Mouse (Mus musculus): Measurements from ENCODE around the gene Dtl. TPM values are rescaled to one million over a fixed set of nuclear protein-coding genes. Genes with fewer than 3 reads are reported as not detected.

The Dtl gene
- polyA plus RNA-seq, 1 experiment from 2014 or later: 53.4 TPM

DNA sequence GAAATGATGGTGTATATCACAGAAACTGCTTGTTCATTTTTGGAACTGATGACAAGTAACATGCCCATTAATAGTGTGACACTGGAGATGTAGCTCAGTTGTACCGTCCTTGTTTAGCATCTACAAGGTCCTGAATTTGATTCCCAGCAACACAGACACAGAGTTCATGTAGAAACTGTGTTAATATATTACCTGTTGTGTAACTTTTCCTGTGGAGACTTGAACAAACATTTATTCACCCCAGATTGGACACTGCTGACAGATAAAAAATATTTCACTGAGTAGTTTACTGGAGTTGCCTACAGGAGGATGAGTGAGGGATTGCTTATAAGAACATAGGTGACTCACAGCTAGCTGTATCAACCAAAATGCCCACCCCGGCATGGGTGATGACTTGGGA, 13.4 kb upstream of the Dtl start:
- Histone ChIP-seq H3K4me2 (replicated peaks; ENCODE audit: low read depth, low read length) (no peak overlapping the region), H3K27ac (ENCODE audit: low read depth, low read length) (no peak overlapping the region), H3K9me3 (ENCODE audit: control insufficient read depth, low read length) (no peaks in the 10 kb centered on the region), H3K27me3 (ENCODE audit: control insufficient read depth, insufficient read depth, low read length) (no peaks in the 10 kb centered on the region), H3K36me3 (ENCODE audit: control insufficient read depth, insufficient read depth, low read length) (peaks cover 6% of the 10 kb centered on the region; the same call in 1 of the 2 replicates), H3K9ac (ENCODE audit: low read depth, low read length) (no peak overlapping the region), H3K4me3 (ENCODE audit: low read depth, low read length) (no peak overlapping the region), H3K4me1 (replicated peaks; ENCODE audit: control insufficient read depth, insufficient read depth, low read length) (no peaks in the 10 kb centered on the region)
- DNase-seq (ENCODE audit: low spot score) (no peak), ATAC-seq (ENCODE audit: low FRiP score) (no peak)
- WGBS: 99% methylated on average over 2 of the region's 2 CpGs

DNA sequence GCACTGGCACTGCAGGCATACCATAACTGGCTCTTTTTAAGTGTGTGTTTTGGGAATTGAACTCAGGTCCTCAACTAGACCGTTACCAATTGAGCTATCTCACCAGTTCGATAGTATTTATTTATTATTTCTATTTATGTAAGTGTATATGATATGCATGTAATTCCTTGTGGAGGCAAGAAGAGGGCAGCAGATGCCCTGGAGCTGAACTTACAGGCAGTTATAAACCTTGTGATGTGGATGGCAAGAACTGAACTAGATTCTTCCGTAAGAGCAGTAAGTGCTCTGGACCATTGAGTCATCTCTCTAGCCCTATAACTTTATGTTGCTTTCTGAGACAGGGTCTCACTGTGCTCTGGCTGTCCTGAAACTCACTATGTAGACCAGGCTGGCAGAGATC, 11.7 kb upstream of the Dtl start:
- WGBS: 96% methylated on average over 3 of the region's 3 CpGs
- H3K4me3 ChIP-seq (ENCODE audit: low read depth, low read length): no peak overlapping the region
- H3K4me2 ChIP-seq (replicated peaks; ENCODE audit: low read depth, low read length): no peak overlapping the region
- no peak for DNase-seq (ENCODE audit: low spot score)
- H3K27ac ChIP-seq (ENCODE audit: low read depth, low read length): no peak overlapping the region
- H3K4me1 ChIP-seq (replicated peaks; ENCODE audit: control insufficient read depth, insufficient read depth, low read length): no peaks in the 10 kb centered on the region
- no peaks in the 10 kb centered on the region for H3K9me3 ChIP-seq (ENCODE audit: control insufficient read depth, low read length)
- peaks cover 6% of the 10 kb centered on the region; the same call in 1 of the 2 replicates for H3K36me3 ChIP-seq (ENCODE audit: control insufficient read depth, insufficient read depth, low read length)
- no peak for ATAC-seq (ENCODE audit: low FRiP score)
- H3K9ac ChIP-seq (ENCODE audit: low read depth, low read length): no peak overlapping the region
- H3K27me3 ChIP-seq (ENCODE audit: control insufficient read depth, insufficient read depth, low read length): no peaks in the 10 kb centered on the region

- Histone ChIP-seq H3K27me3 (ENCODE audit: control insufficient read depth, insufficient read depth, low read length) (no peaks in the 10 kb centered on the region), H3K4me3 (ENCODE audit: low read depth, low read length) (no peak overlapping the region), H3K4me1 (replicated peaks; ENCODE audit: control insufficient read depth, insufficient read depth, low read length) (no peaks in the 10 kb centered on the region), H3K9ac (ENCODE audit: low read depth, low read length) (no peak overlapping the region), H3K9me3 (ENCODE audit: control insufficient read depth, low read length) (no peaks in the 10 kb centered on the region), H3K4me2 (replicated peaks; ENCODE audit: low read depth, low read length) (no peak overlapping the region), H3K36me3 (ENCODE audit: control insufficient read depth, insufficient read depth, low read length) (peaks cover 6% of the 10 kb centered on the region; the same call in 1 of the 2 replicates), H3K27ac (ENCODE audit: low read depth, low read length) (no peak overlapping the region)
- WGBS: 95% methylated on average over 2 of the region's 2 CpGs
- DNase-seq (ENCODE audit: low spot score) (no peak), ATAC-seq (ENCODE audit: low FRiP score) (no peak)
Observed at GRCm38 (mm10) chr1:191585704-191586103, 10.4 kb upstream of the Dtl start.

- Histone ChIP-seq H3K27ac (ENCODE audit: low read depth, low read length) (no peak overlapping the region), H3K4me1 (replicated peaks; ENCODE audit: control insufficient read depth, insufficient read depth, low read length) (no peaks in the 10 kb centered on the region), H3K4me3 (ENCODE audit: low read depth, low read length) (no peak overlapping the region), H3K9ac (ENCODE audit: low read depth, low read length) (no peak overlapping the region), H3K36me3 (ENCODE audit: control insufficient read depth, insufficient read depth, low read length) (peaks cover 6% of the 10 kb centered on the region; the same call in 1 of the 2 replicates), H3K4me2 (replicated peaks; ENCODE audit: low read depth, low read length) (no peak overlapping the region), H3K9me3 (ENCODE audit: control insufficient read depth, low read length) (no peaks in the 10 kb centered on the region), H3K27me3 (ENCODE audit: control insufficient read depth, insufficient read depth, low read length) (no peaks in the 10 kb centered on the region)
- 92% methylated on average over 4 of the region's 4 CpGs for WGBS
- ATAC-seq (ENCODE audit: low FRiP score) (no peak), DNase-seq (ENCODE audit: low spot score) (no peak)
Observed at GRCm38 (mm10) chr1:191584483-191584882, 9.1 kb upstream of the Dtl start.

DNA sequence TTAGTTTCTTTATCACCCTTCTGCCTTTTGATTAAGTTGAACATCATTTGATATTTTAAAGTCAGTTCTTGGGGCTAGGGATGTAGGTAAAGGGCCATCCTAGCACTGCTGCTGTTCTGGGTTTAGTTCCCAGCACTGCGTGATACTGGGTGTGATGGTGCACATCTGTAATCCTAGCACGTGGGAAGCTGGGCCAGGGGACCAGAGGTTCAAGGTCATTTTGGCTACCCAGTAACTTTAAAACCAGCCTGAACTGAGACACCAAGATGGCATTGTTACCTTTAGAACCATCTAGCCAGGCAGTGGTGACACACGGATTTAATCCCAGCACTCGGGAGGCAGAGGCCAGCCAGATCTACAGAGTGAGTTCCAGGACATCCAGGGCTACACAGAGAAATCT, 8.5 kb upstream of the Dtl start:
- 96% methylated on average over 4 of the region's 4 CpGs for WGBS
- no peak overlapping the region for H3K27ac ChIP-seq (ENCODE audit: low read depth, low read length)
- no peaks in the 10 kb centered on the region for H3K27me3 ChIP-seq (ENCODE audit: control insufficient read depth, insufficient read depth, low read length)
- no peak overlapping the region for H3K4me2 ChIP-seq (replicated peaks; ENCODE audit: low read depth, low read length)
- no peak for DNase-seq (ENCODE audit: low spot score)
- H3K9me3 ChIP-seq (ENCODE audit: control insufficient read depth, low read length): no peaks in the 10 kb centered on the region
- no peak for ATAC-seq (ENCODE audit: low FRiP score)
- H3K36me3 ChIP-seq (ENCODE audit: control insufficient read depth, insufficient read depth, low read length): peaks cover 6% of the 10 kb centered on the region; the same call in 1 of the 2 replicates
- H3K4me1 ChIP-seq (replicated peaks; ENCODE audit: control insufficient read depth, insufficient read depth, low read length): no peaks in the 10 kb centered on the region
- H3K9ac ChIP-seq (ENCODE audit: low read depth, low read length): no peak overlapping the region
- no peak overlapping the region for H3K4me3 ChIP-seq (ENCODE audit: low read depth, low read length)

DNA sequence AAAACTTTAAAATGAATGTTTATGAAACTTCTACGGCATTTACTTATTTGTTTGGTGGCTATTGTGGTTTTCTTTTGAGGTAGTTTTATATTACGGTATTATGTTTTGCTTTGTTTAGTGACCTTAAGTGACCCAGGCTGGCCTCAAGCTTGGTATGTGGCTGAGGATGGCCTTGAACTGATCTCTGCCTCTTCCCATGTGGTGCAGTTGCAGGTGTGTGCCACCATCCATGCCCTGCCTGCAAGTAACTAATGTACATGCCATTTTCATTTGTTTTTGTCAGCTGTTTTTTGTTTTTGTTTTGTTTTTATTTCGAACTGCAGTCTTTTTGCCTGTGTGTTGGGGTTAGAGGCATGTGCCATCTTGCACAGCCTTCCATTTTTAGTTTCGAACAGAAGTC, 6.3 kb upstream of the Dtl start:
- ATAC-seq (ENCODE audit: low FRiP score) (no peak), DNase-seq (ENCODE audit: low spot score) (no peak)
- H3K36me3 ChIP-seq (ENCODE audit: control insufficient read depth, insufficient read depth, low read length): no peaks in the 10 kb centered on the region
- peaks cover 2% of the 10 kb centered on the region; the same call in 1 of the 2 replicates for H3K4me1 ChIP-seq (replicated peaks; ENCODE audit: control insufficient read depth, insufficient read depth, low read length)
- 93% methylated on average over 4 of the region's 4 CpGs for WGBS
- no peak overlapping the region for H3K27ac ChIP-seq (ENCODE audit: low read depth, low read length)
- H3K4me2 ChIP-seq (replicated peaks; ENCODE audit: low read depth, low read length): no peak overlapping the region
- H3K4me3 ChIP-seq (ENCODE audit: low read depth, low read length): no peak overlapping the region
- H3K27me3 ChIP-seq (ENCODE audit: control insufficient read depth, insufficient read depth, low read length): no peaks in the 10 kb centered on the region
- H3K9me3 ChIP-seq (ENCODE audit: control insufficient read depth, low read length): no peaks in the 10 kb centered on the region
- no peak overlapping the region for H3K9ac ChIP-seq (ENCODE audit: low read depth, low read length)

- Histone ChIP-seq H3K9me3 (ENCODE audit: control insufficient read depth, low read length) (no peaks in the 10 kb centered on the region), H3K4me1 (replicated peaks; ENCODE audit: control insufficient read depth, insufficient read depth, low read length) (peaks cover 2% of the 10 kb centered on the region; the same call in 1 of the 2 replicates), H3K27ac (ENCODE audit: low read depth, low read length) (no peak overlapping the region), H3K9ac (ENCODE audit: low read depth, low read length) (no peak overlapping the region), H3K27me3 (ENCODE audit: control insufficient read depth, insufficient read depth, low read length) (no peaks in the 10 kb centered on the region), H3K4me3 (ENCODE audit: low read depth, low read length) (no peak overlapping the region), H3K36me3 (ENCODE audit: control insufficient read depth, insufficient read depth, low read length) (no peaks in the 10 kb centered on the region), H3K4me2 (replicated peaks; ENCODE audit: low read depth, low read length) (no peak overlapping the region)
- ATAC-seq (ENCODE audit: low FRiP score) (no peak), DNase-seq (ENCODE audit: low spot score) (no peak)
- WGBS: 90% methylated on average over 3 of the region's 3 CpGs
Observed at GRCm38 (mm10) chr1:191579524-191579923, 4.2 kb upstream of the Dtl start.

DNA sequence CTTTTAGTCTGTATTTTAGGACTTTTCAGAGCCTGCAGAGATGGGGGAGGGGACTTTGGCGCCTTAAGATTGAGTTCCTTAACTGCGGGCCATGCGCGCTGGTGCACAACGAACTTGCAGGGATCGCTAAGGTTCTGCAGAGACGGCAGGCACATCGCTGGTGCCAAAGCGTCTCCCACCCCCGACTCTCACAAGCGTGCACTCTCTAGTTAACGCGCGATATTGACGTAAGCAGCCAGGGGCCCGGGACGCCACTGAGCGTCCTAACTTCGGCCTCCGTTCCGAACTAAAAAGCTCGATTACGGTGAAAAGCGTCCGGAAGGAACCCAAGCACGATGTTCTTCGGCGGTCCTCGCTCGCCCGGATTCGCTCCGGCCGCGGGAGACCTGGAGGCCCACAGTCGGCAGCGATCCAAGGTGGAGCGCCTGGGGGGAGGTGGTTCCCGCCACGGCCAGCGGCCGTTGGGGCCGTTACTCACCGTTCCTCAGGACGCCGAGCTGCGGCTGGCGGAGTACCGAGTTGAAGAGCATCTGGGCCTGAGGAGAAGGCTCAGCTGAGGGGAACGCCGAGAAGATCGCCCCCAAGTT, 380 bp downstream of the Dtl start:
- H3K4me3 ChIP-seq (ENCODE audit: low read depth, low read length): peak overlapping the region; percentile 70
- no peaks in the 10 kb centered on the region for H3K27me3 ChIP-seq (ENCODE audit: control insufficient read depth, insufficient read depth, low read length)
- DNase-seq (ENCODE audit: low spot score) (peak; percentile 79), ATAC-seq (ENCODE audit: low FRiP score) (peak; percentile 48)
- H3K4me2 ChIP-seq (replicated peaks; ENCODE audit: low read depth, low read length): peak overlapping the region; percentile 52
- no peaks in the 10 kb centered on the region for H3K36me3 ChIP-seq (ENCODE audit: control insufficient read depth, insufficient read depth, low read length)
- H3K9ac ChIP-seq (ENCODE audit: low read depth, low read length): peak overlapping the region; percentile 77
- peak overlapping the region; percentile 48 for H3K27ac ChIP-seq (ENCODE audit: low read depth, low read length)
- WGBS: under 1% methylated on average over 52 of the region's 52 CpGs
- peaks cover 2% of the 10 kb centered on the region for H3K4me1 ChIP-seq (replicated peaks; ENCODE audit: control insufficient read depth, insufficient read depth, low read length)
- no peaks in the 10 kb centered on the region for H3K9me3 ChIP-seq (ENCODE audit: control insufficient read depth, low read length)

DNA sequence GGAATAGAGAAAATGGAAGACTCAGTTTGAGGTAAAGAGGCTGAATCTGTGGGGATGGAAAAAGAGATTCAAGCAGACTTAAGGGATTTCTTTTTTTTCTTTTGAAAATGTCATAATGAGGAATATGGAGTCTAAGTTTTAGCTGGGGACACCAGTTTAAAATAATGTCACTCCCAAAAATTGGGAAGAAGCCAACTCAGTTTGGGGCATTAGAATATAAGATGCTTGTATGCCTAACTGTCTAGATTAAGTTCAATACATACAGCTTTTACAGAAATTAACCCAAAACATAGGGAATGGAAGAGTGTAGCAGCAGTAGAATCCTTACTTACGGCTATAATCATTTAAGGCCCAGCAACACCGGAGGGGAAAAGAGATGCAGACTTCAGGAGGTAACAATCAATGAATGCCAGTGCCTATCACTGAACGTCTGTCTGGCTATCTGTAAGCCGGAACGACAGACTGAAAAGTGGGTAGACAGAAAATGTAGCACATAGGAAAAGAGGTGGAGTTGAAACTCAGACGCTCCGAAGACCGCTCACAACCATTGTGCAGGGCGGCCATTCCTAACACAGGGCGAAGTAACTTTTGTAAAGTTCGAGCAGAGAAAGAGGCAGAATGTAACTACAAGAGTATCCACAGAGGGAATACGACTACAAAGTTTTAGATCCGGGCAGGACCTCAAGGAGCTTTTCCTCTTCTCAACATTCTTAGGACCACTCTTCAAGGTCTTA, 1.3 kb downstream of the Dtl start:
- 1% methylated on average over 13 of the region's 13 CpGs for WGBS
- Histone ChIP-seq H3K4me2 (replicated peaks; ENCODE audit: low read depth, low read length) (peak overlapping the region; percentile 52), H3K27ac (ENCODE audit: low read depth, low read length) (no peak overlapping the region), H3K9me3 (ENCODE audit: control insufficient read depth, low read length) (no peaks in the 10 kb centered on the region), H3K36me3 (ENCODE audit: control insufficient read depth, insufficient read depth, low read length) (no peaks in the 10 kb centered on the region), H3K9ac (ENCODE audit: low read depth, low read length) (peak overlapping the region; percentile 77), H3K27me3 (ENCODE audit: control insufficient read depth, insufficient read depth, low read length) (no peaks in the 10 kb centered on the region), H3K4me1 (replicated peaks; ENCODE audit: control insufficient read depth, insufficient read depth, low read length) (peaks cover 2% of the 10 kb centered on the region), H3K4me3 (ENCODE audit: low read depth, low read length) (peak overlapping the region; percentile 70)
- ATAC-seq (ENCODE audit: low FRiP score) (no peak), DNase-seq (ENCODE audit: low spot score) (peak; percentile 48)

Measured in hindbrain, embryonic 11.5 days (tissue).